Mouse (Mus musculus): ENCODE measurements around the gene Ddx51. TPM values are rescaled to one million over a fixed set of nuclear protein-coding genes. Genes with fewer than 3 reads are reported as not detected.

The Ddx51 gene
- polyA plus RNA-seq, 1 experiment: 2.4 TPM

GRCm38 (mm10) chr5:110611435-110612158 is 41.7 kb upstream of the Ddx51 start:
- peaks cover 58% of the 10 kb centered on the region for H3K27me3 ChIP-seq (replicated peaks)
- H3K36me3 ChIP-seq (replicated peaks; ENCODE audit: low read length): no peaks in the 10 kb centered on the region
- no peaks in the 10 kb centered on the region for H3K9me3 ChIP-seq
- TF ChIP-seq GATA1 (IDR thresholded peaks at IDR 0.05; ENCODE audit: borderline replicate concordance, low read length) (no peak), FLI1 (IDR thresholded peaks at IDR 0.05; ENCODE audit: low read length) (no peak)
- H3K4me1 ChIP-seq: peaks cover 22% of the 10 kb centered on the region
- H3K4me3 ChIP-seq (replicated peaks): no peak overlapping the region

- Histone ChIP-seq H3K9me3 (no peaks in the 10 kb centered on the region), H3K27me3 (replicated peaks) (peaks cover 70% of the 10 kb centered on the region), H3K4me3 (replicated peaks) (no peak overlapping the region), H3K36me3 (replicated peaks; ENCODE audit: low read length) (no peaks in the 10 kb centered on the region), H3K4me1 (no peaks in the 10 kb centered on the region)
- no peak for TF ChIP-seq GATA1 (IDR thresholded peaks at IDR 0.05; ENCODE audit: borderline replicate concordance, low read length)
- TF ChIP-seq FLI1 (IDR thresholded peaks at IDR 0.05; ENCODE audit: low read length): no peak
Measured at GRCm38 (mm10) chr5:110619226-110619625, 34.0 kb upstream of the Ddx51 start.

- Histone ChIP-seq H3K4me1 (no peaks in the 10 kb centered on the region), H3K27me3 (replicated peaks) (peaks cover 58% of the 10 kb centered on the region), H3K4me3 (replicated peaks) (no peak overlapping the region), H3K9me3 (0 out of 2 replicates have a peak, but pooled peaks cover 3% of the 10 kb centered on the region), H3K36me3 (replicated peaks; ENCODE audit: low read length) (no peaks in the 10 kb centered on the region)
- TF ChIP-seq FLI1 (IDR thresholded peaks at IDR 0.05; ENCODE audit: low read length) (no peak), GATA1 (IDR thresholded peaks at IDR 0.05; ENCODE audit: borderline replicate concordance, low read length) (no peak)
Measured at GRCm38 (mm10) chr5:110624319-110624718, 28.9 kb upstream of the Ddx51 start.

GRCm38 (mm10) chr5:110627351-110627750 is 25.9 kb upstream of the Ddx51 start:
- Histone ChIP-seq H3K36me3 (replicated peaks; ENCODE audit: low read length) (no peaks in the 10 kb centered on the region), H3K27me3 (replicated peaks) (peaks cover 45% of the 10 kb centered on the region), H3K4me1 (no peaks in the 10 kb centered on the region), H3K4me3 (replicated peaks) (no peak overlapping the region), H3K9me3 (0 out of 2 replicates have a peak, but pooled peaks cover 3% of the 10 kb centered on the region)
- TF ChIP-seq GATA1 (IDR thresholded peaks at IDR 0.05; ENCODE audit: borderline replicate concordance, low read length): no peak

- peaks cover 43% of the 10 kb centered on the region for H3K27me3 ChIP-seq (replicated peaks)
- TF ChIP-seq GATA1 (IDR thresholded peaks at IDR 0.05; ENCODE audit: borderline replicate concordance, low read length) (no peak), FLI1 (IDR thresholded peaks at IDR 0.05; ENCODE audit: low read length) (no peak)
- H3K4me3 ChIP-seq (replicated peaks): no peak overlapping the region
- H3K9me3 ChIP-seq: 0 out of 2 replicates have a peak, but pooled peaks cover 3% of the 10 kb centered on the region
- H3K36me3 ChIP-seq (replicated peaks; ENCODE audit: low read length): no peaks in the 10 kb centered on the region
- H3K4me1 ChIP-seq: no peaks in the 10 kb centered on the region
Measured at GRCm38 (mm10) chr5:110628156-110628555, 25.1 kb upstream of the Ddx51 start.

GRCm38 (mm10) chr5:110629525-110630120 is 23.6 kb upstream of the Ddx51 start:
- H3K9me3 ChIP-seq: 0 out of 2 replicates have a peak, but pooled peaks cover 3% of the 10 kb centered on the region
- TF ChIP-seq FLI1 (IDR thresholded peaks at IDR 0.05; ENCODE audit: low read length) (no peak), GATA1 (IDR thresholded peaks at IDR 0.05; ENCODE audit: borderline replicate concordance, low read length) (no peak)
- no peaks in the 10 kb centered on the region for H3K4me1 ChIP-seq
- H3K4me3 ChIP-seq (replicated peaks): no peak overlapping the region
- no peaks in the 10 kb centered on the region for H3K36me3 ChIP-seq (replicated peaks; ENCODE audit: low read length)
- peaks cover 46% of the 10 kb centered on the region for H3K27me3 ChIP-seq (replicated peaks)

- Histone ChIP-seq H3K4me1 (peaks cover 6% of the 10 kb centered on the region), H3K27me3 (replicated peaks) (peaks cover 35% of the 10 kb centered on the region), H3K36me3 (replicated peaks; ENCODE audit: low read length) (no peaks in the 10 kb centered on the region), H3K9me3 (no peaks in the 10 kb centered on the region), H3K4me3 (replicated peaks) (no peak overlapping the region)
- TF ChIP-seq GATA1 (IDR thresholded peaks at IDR 0.05; ENCODE audit: borderline replicate concordance, low read length): no peak
- TF ChIP-seq FLI1 (IDR thresholded peaks at IDR 0.05; ENCODE audit: low read length): no peak
Measured at GRCm38 (mm10) chr5:110635951-110636707, 17.1 kb upstream of the Ddx51 start.

GRCm38 (mm10) chr5:110638306-110639074 is 14.8 kb upstream of the Ddx51 start:
- Histone ChIP-seq H3K4me3 (replicated peaks) (no peak overlapping the region), H3K36me3 (replicated peaks; ENCODE audit: low read length) (peaks cover 2% of the 10 kb centered on the region), H3K27me3 (replicated peaks) (peaks cover 28% of the 10 kb centered on the region), H3K9me3 (peaks cover 11% of the 10 kb centered on the region), H3K4me1 (peaks cover 6% of the 10 kb centered on the region)
- TF ChIP-seq FLI1 (IDR thresholded peaks at IDR 0.05; ENCODE audit: low read length) (no peak), GATA1 (IDR thresholded peaks at IDR 0.05; ENCODE audit: borderline replicate concordance, low read length) (no peak)

- Histone ChIP-seq H3K27me3 (replicated peaks) (peaks cover 24% of the 10 kb centered on the region), H3K4me1 (peaks cover 6% of the 10 kb centered on the region), H3K36me3 (replicated peaks; ENCODE audit: low read length) (peaks cover 2% of the 10 kb centered on the region), H3K9me3 (peaks cover 11% of the 10 kb centered on the region), H3K4me3 (replicated peaks) (peak overlapping the region; percentile 90)
- TF ChIP-seq FLI1 (IDR thresholded peaks at IDR 0.05; ENCODE audit: low read length): no peak
- no peak for TF ChIP-seq GATA1 (IDR thresholded peaks at IDR 0.05; ENCODE audit: borderline replicate concordance, low read length)
Measured at GRCm38 (mm10) chr5:110639459-110639858, 13.8 kb upstream of the Ddx51 start.
